Mouse (Mus musculus): ENCODE measurements at regions not wholly inside any gene's neighbourhood (a gene's known extent, or its start where the extent isn't known, plus 50 kb on each side); places are given as distances from the start of the nearest gene placed in this dataset.

DNA sequence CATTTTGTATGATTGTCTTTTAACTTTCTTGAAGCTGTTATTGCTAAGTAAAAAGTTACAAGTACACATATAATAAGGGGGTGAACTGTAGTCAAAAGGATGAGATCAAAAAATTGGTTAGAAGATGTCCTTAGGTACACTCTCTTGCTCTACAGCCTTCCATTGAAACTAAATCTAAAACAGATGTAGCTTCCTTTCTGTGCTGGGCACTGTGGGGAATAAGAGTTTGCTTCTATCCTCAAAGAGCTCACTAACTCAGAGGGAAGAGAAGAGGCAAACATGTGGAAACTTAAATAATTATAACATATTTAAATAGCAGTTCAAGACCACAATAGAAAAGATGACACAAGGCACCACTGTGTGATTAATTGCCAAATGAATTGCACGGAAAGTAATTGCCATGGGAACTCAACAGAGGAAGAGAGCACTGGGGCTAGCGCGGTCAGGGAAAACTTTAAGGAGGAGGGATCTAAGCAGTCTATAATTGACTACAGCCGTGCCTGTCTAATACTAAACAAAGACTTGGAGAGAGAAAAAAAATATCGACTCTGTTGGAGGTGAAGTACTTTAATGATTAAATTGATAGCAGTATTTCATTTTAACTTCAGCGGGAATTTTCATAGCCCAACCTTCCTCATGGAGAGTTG is 57.9 kb upstream of the Ammecr1 start:
- H3K4me2 ChIP-seq (ENCODE audit: low read length), result no peak overlapping the region
- H3K27me3 ChIP-seq (ENCODE audit: control insufficient read depth, insufficient read depth, low read length), result no peaks in the 10 kb centered on the region
- H3K27ac ChIP-seq (replicated peaks; ENCODE audit: low read depth, low read length), result no peak overlapping the region
- H3K36me3 ChIP-seq (ENCODE audit: control insufficient read depth, insufficient read depth, low read length), result no peaks in the 10 kb centered on the region
- H3K4me3 ChIP-seq (replicated peaks; ENCODE audit: low read depth, low read length), result no peak overlapping the region
- no peak for DNase-seq
- H3K9ac ChIP-seq (replicated peaks; ENCODE audit: low read length), result no peak overlapping the region
- WGBS, result 76% methylated on average over 6 of the region's 6 CpGs
- H3K9me3 ChIP-seq (ENCODE audit: control insufficient read depth, low read length), result no peaks in the 10 kb centered on the region
- ATAC-seq (ENCODE audit: low FRiP score, low TSS enrichment), result no peak
- no peaks in the 10 kb centered on the region for H3K4me1 ChIP-seq (ENCODE audit: control insufficient read depth, insufficient read depth, low read length)

GRCm38 (mm10) chrX:143030371-143031010 is 64.0 kb upstream of the Ammecr1 start:
- Histone ChIP-seq H3K36me3 (ENCODE audit: control insufficient read depth, insufficient read depth, low read length) (no peaks in the 10 kb centered on the region), H3K4me1 (ENCODE audit: control insufficient read depth, insufficient read depth, low read length) (no peaks in the 10 kb centered on the region), H3K4me3 (replicated peaks; ENCODE audit: low read depth, low read length) (no peak overlapping the region), H3K4me2 (ENCODE audit: low read length) (0 out of 2 replicates have a peak overlapping the region, but pooled peaks have one; percentile 1), H3K9me3 (ENCODE audit: control insufficient read depth, low read length) (no peaks in the 10 kb centered on the region), H3K27ac (replicated peaks; ENCODE audit: low read depth, low read length) (no peak overlapping the region), H3K9ac (replicated peaks; ENCODE audit: low read length) (no peak overlapping the region), H3K27me3 (ENCODE audit: control insufficient read depth, insufficient read depth, low read length) (no peaks in the 10 kb centered on the region; the same call in 1 of the 2 replicates)
- peak; percentile 2 for DNase-seq
- ATAC-seq (ENCODE audit: low FRiP score, low TSS enrichment), result no peak
- WGBS, result 22% methylated on average over 10 of the region's 10 CpGs

DNA sequence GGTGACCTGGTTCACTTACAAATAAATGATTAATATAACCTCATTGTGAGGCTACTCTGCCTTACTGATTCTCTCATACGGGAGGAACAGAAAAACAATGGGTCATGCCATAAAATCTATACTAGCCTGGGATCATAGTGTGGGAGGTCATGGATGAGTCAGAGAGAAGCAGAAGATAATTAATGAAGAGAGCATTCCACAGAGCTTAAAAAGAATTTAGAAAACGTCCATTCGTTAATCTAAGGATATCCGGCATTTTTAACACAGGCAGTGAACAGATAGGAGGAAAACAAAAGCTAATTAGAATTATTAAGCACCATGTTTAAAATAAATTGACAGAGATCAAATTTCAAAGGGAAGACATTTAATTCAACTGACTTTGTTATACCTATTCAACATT is 59.5 kb upstream of the Rtl9 start:
- peaks cover 8% of the 10 kb centered on the region; the same call in 1 of the 2 replicates for H3K27me3 ChIP-seq (ENCODE audit: control insufficient read depth, insufficient read depth, low read length)
- H3K36me3 ChIP-seq (ENCODE audit: control insufficient read depth, insufficient read depth, low read length), result no peaks in the 10 kb centered on the region
- H3K9me3 ChIP-seq (ENCODE audit: control insufficient read depth, low read length), result no peaks in the 10 kb centered on the region
- H3K4me3 ChIP-seq (replicated peaks; ENCODE audit: low read depth, low read length), result no peak overlapping the region
- WGBS, result 79% methylated on average over 4 of the region's 4 CpGs
- ATAC-seq (ENCODE audit: low FRiP score, low TSS enrichment) (no peak), DNase-seq (no peak)
- no peak overlapping the region for H3K4me2 ChIP-seq (ENCODE audit: low read length)
- no peaks in the 10 kb centered on the region for H3K4me1 ChIP-seq (ENCODE audit: control insufficient read depth, insufficient read depth, low read length)
- no peak overlapping the region for H3K9ac ChIP-seq (replicated peaks; ENCODE audit: low read length)
- no peak overlapping the region for H3K27ac ChIP-seq (replicated peaks; ENCODE audit: low read depth, low read length)

DNA sequence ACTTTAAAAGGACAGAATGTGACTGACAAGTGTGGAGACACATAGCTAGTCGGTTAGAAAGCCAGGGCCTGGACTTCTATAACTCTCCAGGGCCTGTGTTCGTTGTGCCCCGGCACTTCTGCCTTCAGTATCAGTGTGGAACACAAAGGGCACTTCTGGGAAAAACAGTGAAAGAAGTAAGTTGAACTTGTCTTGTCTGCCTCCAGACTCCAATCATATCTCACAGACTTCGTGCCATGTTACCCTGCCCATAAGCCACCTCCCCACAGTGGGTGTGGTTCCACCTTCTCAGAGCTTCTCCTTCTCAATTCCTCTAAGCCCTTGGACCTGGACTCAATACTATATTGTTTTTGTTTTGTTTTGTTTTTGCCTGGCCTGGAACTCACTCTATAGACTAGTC is 55.1 kb upstream of the Rtl9 start:
- whole genome bisulfite sequencing, result 89% methylated on average over 4 of the region's 4 CpGs
- no peak for DNase-seq
- no peak overlapping the region for H3K4me2 ChIP-seq (ENCODE audit: low read length)
- no peak for ATAC-seq (ENCODE audit: low FRiP score, low TSS enrichment)
- H3K9me3 ChIP-seq (ENCODE audit: control insufficient read depth, low read length), result no peaks in the 10 kb centered on the region
- H3K9ac ChIP-seq (replicated peaks; ENCODE audit: low read length), result no peak overlapping the region
- no peak overlapping the region for H3K27ac ChIP-seq (replicated peaks; ENCODE audit: low read depth, low read length)
- no peaks in the 10 kb centered on the region for H3K4me1 ChIP-seq (ENCODE audit: control insufficient read depth, insufficient read depth, low read length)
- H3K4me3 ChIP-seq (replicated peaks; ENCODE audit: low read depth, low read length), result no peak overlapping the region
- no peaks in the 10 kb centered on the region for H3K27me3 ChIP-seq (ENCODE audit: control insufficient read depth, insufficient read depth, low read length)
- H3K36me3 ChIP-seq (ENCODE audit: control insufficient read depth, insufficient read depth, low read length), result no peaks in the 10 kb centered on the region

DNA sequence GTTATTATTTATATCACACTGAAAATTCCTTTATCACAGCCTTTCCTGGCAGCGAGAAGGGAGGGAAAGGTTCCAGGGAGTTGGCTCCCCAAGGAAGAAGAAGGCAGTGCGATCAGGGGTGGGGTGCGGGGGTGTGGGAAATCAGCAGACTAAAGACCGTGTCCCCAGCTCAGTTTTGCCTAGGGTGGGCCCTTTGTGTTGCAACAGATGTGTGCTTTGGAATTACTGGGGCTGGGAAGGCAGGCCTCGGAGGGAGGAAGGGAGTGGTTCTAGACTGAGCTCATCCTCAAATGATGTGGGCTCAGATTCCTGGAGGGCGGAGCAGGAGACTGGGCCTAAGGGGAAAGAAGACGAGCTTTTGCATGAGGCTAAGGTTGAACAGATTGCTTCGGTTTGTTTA is 53.1 kb upstream of the Rtl9 start:
- Histone ChIP-seq H3K9me3 (ENCODE audit: control insufficient read depth, low read length) (no peaks in the 10 kb centered on the region), H3K27ac (replicated peaks; ENCODE audit: low read depth, low read length) (no peak overlapping the region), H3K27me3 (ENCODE audit: control insufficient read depth, insufficient read depth, low read length) (no peaks in the 10 kb centered on the region), H3K9ac (replicated peaks; ENCODE audit: low read length) (no peak overlapping the region), H3K4me2 (ENCODE audit: low read length) (no peak overlapping the region), H3K4me3 (replicated peaks; ENCODE audit: low read depth, low read length) (no peak overlapping the region), H3K36me3 (ENCODE audit: control insufficient read depth, insufficient read depth, low read length) (no peaks in the 10 kb centered on the region), H3K4me1 (ENCODE audit: control insufficient read depth, insufficient read depth, low read length) (no peaks in the 10 kb centered on the region)
- no peak for DNase-seq
- 73% methylated on average over 8 of the region's 8 CpGs for WGBS
- ATAC-seq (ENCODE audit: low FRiP score, low TSS enrichment), result no peak

Measured in midbrain, embryonic 14.5 days (tissue).